Mouse (Mus musculus) E14TG2a.4 (cell line): Measurements from ENCODE around the gene Slc9b2.

Experiments
- CTCF ChIP-seq: conservative IDR thresholded peaks from 2 replicates; pipeline ENCODE4 v1.5.1; 2014; ENCODE audit warnings: low read length
- NANOG ChIP-seq: IDR thresholded peaks from 2 replicates; pipeline ENCODE4 v1.6.1; 2014; ENCODE audit warnings: borderline replicate concordance, low read length, mixed read lengths

- TF ChIP-seq NANOG (no peak), CTCF (no peak)
Measured at GRCm38 (mm10) chr3:135260233-135260632, 47.3 kb upstream of the Slc9b2 start.
